Mouse (Mus musculus) neural tube, embryonic 14.5 days (tissue): ENCODE results near the gene Gm7534. TPM values are rescaled to one million over a fixed set of nuclear protein-coding genes. Genes with fewer than 3 reads are reported as not detected.
A peak's percentile ranks its signal among the peaks of the same experiment; 100 is the strongest.
"Not testable (repeated sequence)": the region's sequence is repeated elsewhere in the genome, so short reads cannot be mapped to it uniquely, and the experiment has no call there.

Experiments used
- ATAC-seq: fragments of 200-750 bp; cut with Nextera tagmentation; 2 replicates; pipeline ENCODE4 v1.8.0; 2017; ENCODE audit warnings: low read depth, mild to moderate bottlenecking, moderate TSS enrichment, moderate library complexity
- H3K27ac ChIP-seq: fragments of 300-500 bp; sonication (generic); 2 replicates; pipeline ENCODE4 v1.5.1; 2014; ENCODE audit warnings: low read depth, mild to moderate bottlenecking, control low read depth, low read length, moderate library complexity, mixed read lengths
- H3K27me3 ChIP-seq: fragments of 300-500 bp; sonication (generic); 2 replicates; pipeline ENCODE4 v1.6.1; 2014; ENCODE audit warnings: low read length; ENCODE audit not compliant: control insufficient read depth, insufficient read depth
- H3K36me3 ChIP-seq: fragments of 300-500 bp; sonication (generic); 2 replicates; pipeline ENCODE4 v1.6.1; 2014; ENCODE audit warnings: low read length, mixed read lengths; ENCODE audit not compliant: control insufficient read depth, insufficient read depth
- H3K4me1 ChIP-seq: fragments of 300-500 bp; sonication (generic); 2 replicates; pipeline ENCODE4 v1.6.1; 2014; ENCODE audit warnings: low read length; ENCODE audit not compliant: control insufficient read depth, insufficient read depth
- H3K4me2 ChIP-seq: fragments of 300-500 bp; sonication (generic); 2 replicates; pipeline ENCODE4 v1.6.1; 2014; ENCODE audit warnings: mild to moderate bottlenecking, low read depth, low read length, control low read depth
- H3K4me3 ChIP-seq: fragments of 300-500 bp; sonication (generic); 2 replicates; pipeline ENCODE4 v1.5.1; 2014; ENCODE audit warnings: low read depth, low read length, control low read depth, mixed read lengths
- H3K9ac ChIP-seq: fragments of 300-500 bp; sonication (generic); replicated peaks from 2 replicates; pipeline ENCODE4 v1.6.1; 2014; ENCODE audit warnings: low read depth, mild to moderate bottlenecking, control low read depth, low read length, mixed read lengths
- H3K9me3 ChIP-seq: fragments of 300-500 bp; sonication (generic); 2 replicates; pipeline ENCODE4 v1.6.1; 2016; ENCODE audit warnings: low read length; ENCODE audit not compliant: control insufficient read depth
- whole genome bisulfite sequencing: fragments of 180-500 bp; shearing (Covaris S2); extraction: QIAGEN DNeasy Blood & Tissue Kit; methylation state at CpG from one replicate; pipeline ENCODE4 v1.1.7; 2014; 5-methylcytosine and 5-hydroxymethylcytosine counted together
- polyA plus RNA-seq: library from polyadenylated mRNA; unstranded; fragments of >200 nt; fragmentation: Nextera tagmentation; extraction: Ambion mirVana; gene quantifications from 2 replicates; pipeline ENCODE4 v1.2.1, GENCODE M21; 2014

Gm7534 gene
- polyA plus RNA-seq, 1 experiment from 2014 or later = not detected

- Histone ChIP-seq H3K9ac (no peak overlapping the region), H3K4me1 (no peaks in the 10 kb centered on the region), H3K27ac (no peak overlapping the region), H3K36me3 (0 out of 2 replicates have a peak, but pooled peaks cover 3% of the 10 kb centered on the region), H3K4me2 (no peak overlapping the region), H3K4me3 (no peak overlapping the region), H3K27me3 (no peaks in the 10 kb centered on the region), H3K9me3 (no peaks in the 10 kb centered on the region)
- WGBS = 84% methylated on average over 3 of the region's 3 CpGs
- no peak for ATAC-seq
Measured at GRCm38 (mm10) chr4:134172391-134172790, 30.4 kb downstream of the Gm7534 start.

GRCm38 (mm10) chr4:134166906-134167305 lies 35.9 kb downstream of the Gm7534 start:
- H3K4me1 ChIP-seq = no peaks in the 10 kb centered on the region
- ATAC-seq = no peak
- H3K4me2 ChIP-seq = no peak overlapping the region
- H3K36me3 ChIP-seq = 0 out of 2 replicates have a peak, but pooled peaks cover 3% of the 10 kb centered on the region
- no peak overlapping the region for H3K27ac ChIP-seq
- H3K4me3 ChIP-seq = no peak overlapping the region
- WGBS = 91% methylated on average over 3 of the region's 3 CpGs
- H3K9me3 ChIP-seq = no peaks in the 10 kb centered on the region
- H3K9ac ChIP-seq = no peak overlapping the region
- H3K27me3 ChIP-seq = no peaks in the 10 kb centered on the region

- no peak for ATAC-seq
- Histone ChIP-seq H3K9me3 (no peaks in the 10 kb centered on the region), H3K27me3 (no peaks in the 10 kb centered on the region), H3K4me1 (no peaks in the 10 kb centered on the region), H3K4me2 (no peak overlapping the region), H3K36me3 (0 out of 2 replicates have a peak, but pooled peaks cover 3% of the 10 kb centered on the region), H3K9ac (no peak overlapping the region), H3K4me3 (no peak overlapping the region), H3K27ac (no peak overlapping the region)
- 91% methylated on average over 3 of the region's 3 CpGs for WGBS
Measured at GRCm38 (mm10) chr4:134165548-134166465, 37.0 kb downstream of the Gm7534 start.

- WGBS = 89% methylated on average over 6 of the region's 6 CpGs
- Histone ChIP-seq H3K27me3 (no peaks in the 10 kb centered on the region), H3K36me3 (no peaks in the 10 kb centered on the region), H3K27ac (no peak overlapping the region), H3K4me3 (no peak overlapping the region), H3K4me2 (no peak overlapping the region), H3K9ac (no peak overlapping the region), H3K4me1 (no peaks in the 10 kb centered on the region), H3K9me3 (no peaks in the 10 kb centered on the region)
- no peak for ATAC-seq
Measured at GRCm38 (mm10) chr4:134165024-134165423, 37.8 kb downstream of the Gm7534 start.

- ATAC-seq = no peak
- H3K36me3 ChIP-seq = no peaks in the 10 kb centered on the region
- H3K9me3 ChIP-seq = no peaks in the 10 kb centered on the region
Measured at GRCm38 (mm10) chr4:134164591-134164990, 38.2 kb downstream of the Gm7534 start.

GRCm38 (mm10) chr4:134160071-134160470 lies 42.7 kb downstream of the Gm7534 start:
- not testable (repeated sequence) for H3K9ac ChIP-seq, ATAC-seq, H3K36me3 ChIP-seq, H3K27ac ChIP-seq, H3K4me1 ChIP-seq, H3K9me3 ChIP-seq, H3K27me3 ChIP-seq
- H3K4me3 ChIP-seq = peak overlapping the region; percentile 35
- WGBS = 3% methylated on average over 26 of the region's 30 CpGs
- H3K4me2 ChIP-seq = peak overlapping the region; percentile 50

More at GRCm38 (mm10) chr4:134164591-134164990, 38.2 kb downstream of the Gm7534 start:
- Histone ChIP-seq H3K4me1 (no peaks in the 10 kb centered on the region), H3K9ac (no peak overlapping the region), H3K27me3 (no peaks in the 10 kb centered on the region), H3K4me3 (no peak overlapping the region), H3K4me2 (no peak overlapping the region), H3K27ac (no peak overlapping the region)
- WGBS = 90% methylated on average over 3 of the region's 6 CpGs

GRCm38 (mm10) chr4:134158774-134159173 lies 44.0 kb downstream of the Gm7534 start:
- WGBS = 81% methylated on average over 6 of the region's 6 CpGs
- no peak overlapping the region for H3K9ac ChIP-seq
- no peaks in the 10 kb centered on the region for H3K4me1 ChIP-seq
- no peak for ATAC-seq
- no peaks in the 10 kb centered on the region for H3K27me3 ChIP-seq
- H3K4me2 ChIP-seq = no peak overlapping the region
- no peaks in the 10 kb centered on the region for H3K36me3 ChIP-seq
- H3K9me3 ChIP-seq = no peaks in the 10 kb centered on the region
- H3K4me3 ChIP-seq = no peak overlapping the region
- no peak overlapping the region for H3K27ac ChIP-seq

- H3K27ac ChIP-seq = no peak overlapping the region
- WGBS = 92% methylated on average over 2 of the region's 2 CpGs
- no peaks in the 10 kb centered on the region for H3K9me3 ChIP-seq
- no peaks in the 10 kb centered on the region for H3K4me1 ChIP-seq
- no peaks in the 10 kb centered on the region for H3K27me3 ChIP-seq
- no peaks in the 10 kb centered on the region for H3K36me3 ChIP-seq
- H3K9ac ChIP-seq = no peak overlapping the region
- H3K4me2 ChIP-seq = no peak overlapping the region
- H3K4me3 ChIP-seq = no peak overlapping the region
- ATAC-seq = no peak
Measured at GRCm38 (mm10) chr4:134157558-134157957, 45.2 kb downstream of the Gm7534 start.

GRCm38 (mm10) chr4:134156744-134157143 lies 46.1 kb downstream of the Gm7534 start:
- Histone ChIP-seq H3K27me3 (no peaks in the 10 kb centered on the region), H3K9me3 (no peaks in the 10 kb centered on the region), H3K4me3 (no peak overlapping the region), H3K36me3 (no peaks in the 10 kb centered on the region), H3K9ac (no peak overlapping the region), H3K4me2 (no peak overlapping the region), H3K27ac (no peak overlapping the region), H3K4me1 (no peaks in the 10 kb centered on the region)
- WGBS = 83% methylated on average over 8 of the region's 8 CpGs
- no peak for ATAC-seq
